Mouse (Mus musculus): ENCODE results near the gene Oas1a. TPM values are rescaled to one million over a fixed set of nuclear protein-coding genes. Genes with fewer than 3 reads are reported as not detected.
"Not testable (repeated sequence)": the region's sequence is repeated elsewhere in the genome, so short reads cannot be mapped to it uniquely, and the experiment has no call there.

The Oas1a gene
- total and polyA plus RNA-seq, 2 experiments from 2014 or later: 1.2 to 2.0 TPM

DNA sequence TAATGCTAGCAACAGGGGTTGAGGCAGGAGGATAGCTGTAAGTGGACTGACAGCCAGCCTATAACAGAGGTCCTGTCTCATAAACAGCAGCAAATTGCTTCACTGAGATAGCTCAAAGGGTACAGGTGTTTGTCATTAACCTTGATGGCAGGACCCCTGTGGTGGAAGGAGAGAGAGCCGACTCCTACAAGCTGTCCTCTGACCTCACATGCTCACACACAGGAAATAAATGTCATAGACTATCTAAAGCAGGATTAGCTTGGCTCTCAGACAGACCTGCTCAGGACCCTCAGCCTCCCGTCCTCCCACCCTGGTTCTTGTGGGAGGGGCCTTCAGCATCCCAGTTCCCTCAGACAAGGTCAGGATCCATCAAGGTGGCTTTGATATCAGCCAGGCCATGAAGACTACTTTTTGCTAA, 15.1 kb downstream of the Oas1a start:
- 67% methylated on average over 2 of the region's 2 CpGs for WGBS
- H3K4me3 ChIP-seq (ENCODE audit: low read depth, low read length): no peak overlapping the region
- H3K9ac ChIP-seq: no peak overlapping the region

DNA sequence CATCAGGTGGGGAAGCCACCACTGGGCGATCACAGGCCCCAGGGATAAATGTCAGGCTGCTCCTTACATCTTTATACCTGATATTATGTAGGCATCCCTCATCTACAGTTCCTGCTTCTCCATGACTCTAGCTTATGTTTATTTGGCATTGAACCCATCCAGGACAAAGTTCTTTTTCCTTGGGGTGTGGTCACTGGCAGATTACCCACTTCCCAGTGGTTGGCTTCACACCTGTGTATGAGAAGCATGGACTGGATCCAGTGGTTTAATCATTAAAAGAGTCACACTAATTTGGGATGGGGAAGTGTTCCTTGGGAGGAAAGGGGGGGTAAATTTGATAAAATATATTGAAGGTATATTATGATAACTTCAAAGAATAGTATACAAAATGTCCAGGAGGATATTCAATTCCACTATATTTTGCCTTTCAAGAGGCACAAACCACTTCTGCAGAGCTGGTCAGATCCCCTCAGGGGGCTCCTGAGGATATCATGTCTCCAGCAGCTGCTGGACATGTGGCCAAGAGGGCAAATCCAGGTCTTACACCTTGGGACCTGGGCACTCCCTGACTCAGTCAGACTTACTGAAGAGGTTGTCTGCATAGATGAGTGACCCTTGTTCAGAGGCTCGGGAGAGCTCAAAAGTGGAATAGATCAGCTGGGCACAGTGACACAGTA, 15.6 kb downstream of the Oas1a start:
- ATAC-seq: not testable (repeated sequence)
- 82% methylated on average over 2 of the region's 2 CpGs for WGBS

More for the DNA sequence above, 15.1 kb downstream of the Oas1a start:
- no peak overlapping the region for H3K4me2 ChIP-seq (ENCODE audit: low read depth)
- no peak overlapping the region for H3K27ac ChIP-seq (ENCODE audit: low read depth, low read length)
- ATAC-seq (no peak), DNase-seq (no peak)
- no peaks in the 10 kb centered on the region for H3K4me1 ChIP-seq (ENCODE audit: insufficient read depth)
- TF ChIP-seq CTCF (IDR thresholded peaks at IDR 0.05; ENCODE audit: low read depth): no peak
- H3K36me3 ChIP-seq (ENCODE audit: insufficient read depth): no peaks in the 10 kb centered on the region
- H3K9me3 ChIP-seq (ENCODE audit: low read length): no peaks in the 10 kb centered on the region
- H3K27me3 ChIP-seq (ENCODE audit: insufficient read depth, low read length): no peaks in the 10 kb centered on the region

DNA sequence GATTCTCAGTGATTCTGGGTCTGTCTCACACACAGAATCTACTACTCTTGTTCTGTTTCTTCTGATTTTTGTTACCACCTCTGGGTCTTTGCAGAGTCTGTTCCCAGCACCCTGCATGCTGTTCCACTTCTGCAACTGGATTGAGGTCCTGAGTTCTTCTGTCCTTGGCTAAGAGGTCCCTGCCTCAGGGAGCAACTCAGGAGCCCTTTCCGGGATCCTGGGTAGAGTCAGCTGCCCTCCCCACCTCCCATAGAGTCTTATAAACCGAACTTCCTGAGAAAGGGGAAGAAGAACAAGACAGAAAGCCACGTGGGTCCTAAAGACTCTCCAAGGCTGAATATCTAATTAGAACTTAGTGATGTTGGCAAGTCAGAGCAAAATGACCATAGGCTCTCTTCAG, 16.3 kb downstream of the Oas1a start:
- no peak for TF ChIP-seq CTCF (IDR thresholded peaks at IDR 0.05; ENCODE audit: low read depth)
- DNase-seq: no peak
- no peak overlapping the region for H3K9ac ChIP-seq
- no peaks in the 10 kb centered on the region for H3K9me3 ChIP-seq (ENCODE audit: low read length)
- no peaks in the 10 kb centered on the region for H3K27me3 ChIP-seq (ENCODE audit: insufficient read depth, low read length)
- H3K4me3 ChIP-seq (ENCODE audit: low read depth, low read length): no peak overlapping the region
- no peaks in the 10 kb centered on the region for H3K36me3 ChIP-seq (ENCODE audit: insufficient read depth)
- ATAC-seq: no peak
- 51% methylated on average over 3 of the region's 3 CpGs for WGBS
- H3K4me2 ChIP-seq (ENCODE audit: low read depth): no peak overlapping the region
- no peak overlapping the region for H3K27ac ChIP-seq (ENCODE audit: low read depth, low read length)
- no peaks in the 10 kb centered on the region for H3K4me1 ChIP-seq (ENCODE audit: insufficient read depth)

More for the DNA sequence above, 15.6 kb downstream of the Oas1a start:
- not testable (repeated sequence) for H3K4me1 ChIP-seq (ENCODE audit: insufficient read depth); H3K9me3 ChIP-seq (ENCODE audit: low read length); H3K27ac ChIP-seq (ENCODE audit: low read depth, low read length); H3K4me3 ChIP-seq (ENCODE audit: low read depth, low read length); H3K27me3 ChIP-seq (ENCODE audit: insufficient read depth, low read length); H3K36me3 ChIP-seq (ENCODE audit: insufficient read depth); H3K4me2 ChIP-seq (ENCODE audit: low read depth); DNase-seq; H3K9ac ChIP-seq

DNA sequence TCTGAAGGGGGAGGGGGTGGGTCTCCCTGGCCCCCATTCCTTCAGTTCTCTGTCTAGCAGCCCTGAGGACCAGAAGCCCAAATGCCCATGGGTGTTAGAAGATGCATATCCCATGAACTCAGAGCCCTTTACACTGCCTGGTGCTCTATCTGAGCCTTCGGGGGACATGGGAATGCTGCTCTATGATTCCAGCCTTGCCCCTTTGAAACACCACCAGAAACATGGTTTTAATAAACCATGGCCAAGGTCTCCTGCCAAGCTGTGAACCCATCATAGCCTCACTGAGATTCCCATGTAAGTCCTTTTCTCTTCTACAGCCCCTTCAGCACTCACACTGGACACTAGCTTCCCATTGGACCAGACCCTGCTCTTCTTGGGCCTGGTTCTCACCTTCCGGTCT, 17.3 kb downstream of the Oas1a start:
- 83% methylated on average over 2 of the region's 2 CpGs for WGBS
- no peaks in the 10 kb centered on the region for H3K4me1 ChIP-seq (ENCODE audit: insufficient read depth)
- no peak overlapping the region for H3K27ac ChIP-seq (ENCODE audit: low read depth, low read length)
- H3K9ac ChIP-seq: no peak overlapping the region
- no peak overlapping the region for H3K4me2 ChIP-seq (ENCODE audit: low read depth)
- no peaks in the 10 kb centered on the region for H3K27me3 ChIP-seq (ENCODE audit: insufficient read depth, low read length)
- no peak for DNase-seq
- H3K4me3 ChIP-seq (ENCODE audit: low read depth, low read length): no peak overlapping the region
- ATAC-seq: no peak
- H3K9me3 ChIP-seq (ENCODE audit: low read length): no peaks in the 10 kb centered on the region
- no peaks in the 10 kb centered on the region for H3K36me3 ChIP-seq (ENCODE audit: insufficient read depth)
- TF ChIP-seq CTCF (IDR thresholded peaks at IDR 0.05; ENCODE audit: low read depth): no peak

DNA sequence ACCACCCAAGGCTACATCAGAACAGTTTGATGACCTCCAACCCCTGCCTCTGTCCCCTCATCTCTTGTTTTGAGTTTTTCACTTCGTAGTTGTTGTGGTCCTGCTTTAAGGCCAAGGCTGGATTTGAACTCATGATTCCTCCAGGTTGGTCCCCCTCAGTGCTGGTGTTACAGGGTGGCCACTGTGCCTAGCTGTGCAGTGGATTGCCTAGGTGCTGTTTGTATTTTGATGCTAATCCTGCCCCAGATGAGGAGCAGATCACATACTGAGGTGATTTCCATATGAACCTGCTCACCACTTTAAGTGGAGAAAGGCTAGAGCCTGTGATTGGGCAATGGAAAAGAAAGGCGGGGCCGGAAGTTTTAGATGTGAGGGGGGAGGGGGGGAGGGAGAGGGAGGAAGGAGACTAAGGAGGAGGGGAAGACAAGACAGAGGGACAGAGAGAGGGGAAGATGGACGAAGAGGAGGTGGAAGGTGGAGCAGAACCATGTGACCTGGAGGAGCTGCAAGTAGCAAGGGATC, 19.0 kb downstream of the Oas1a start:
- not testable (repeated sequence) for H3K4me1 ChIP-seq (ENCODE audit: insufficient read depth); H3K9me3 ChIP-seq (ENCODE audit: low read length); H3K4me2 ChIP-seq (ENCODE audit: low read depth); ATAC-seq; H3K9ac ChIP-seq; H3K36me3 ChIP-seq (ENCODE audit: insufficient read depth); H3K27me3 ChIP-seq (ENCODE audit: insufficient read depth, low read length); H3K4me3 ChIP-seq (ENCODE audit: low read depth, low read length); DNase-seq; H3K27ac ChIP-seq (ENCODE audit: low read depth, low read length)
- 46% methylated on average over 4 of the region's 4 CpGs for WGBS

DNA sequence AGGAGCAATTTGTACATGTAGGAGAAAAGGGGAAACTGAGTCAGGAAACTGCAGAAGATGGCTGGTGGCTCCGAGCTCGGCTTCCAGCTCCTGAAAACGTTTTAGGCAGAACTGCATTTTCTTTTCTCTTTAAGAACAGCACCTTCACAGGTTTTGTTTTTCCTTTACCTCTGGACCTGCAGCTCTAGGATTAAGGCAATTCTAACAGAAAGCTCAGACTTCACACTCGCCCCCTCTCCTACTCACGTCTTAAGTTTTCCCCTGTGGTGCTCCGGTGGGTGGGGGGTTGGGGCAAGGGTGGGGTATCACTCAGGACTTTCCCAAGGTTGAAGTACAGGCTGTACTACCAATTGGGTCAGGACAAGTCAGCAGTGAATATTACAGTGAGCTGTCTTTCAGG, 19.5 kb downstream of the Oas1a start:
- no peak overlapping the region for H3K4me2 ChIP-seq (ENCODE audit: low read depth)
- no peak overlapping the region for H3K9ac ChIP-seq
- TF ChIP-seq CTCF (IDR thresholded peaks at IDR 0.05; ENCODE audit: low read depth): no peak
- ATAC-seq: no peak
- WGBS: 66% methylated on average over 6 of the region's 6 CpGs
- no peaks in the 10 kb centered on the region for H3K9me3 ChIP-seq (ENCODE audit: low read length)
- H3K27me3 ChIP-seq (ENCODE audit: insufficient read depth, low read length): no peaks in the 10 kb centered on the region
- H3K27ac ChIP-seq (ENCODE audit: low read depth, low read length): no peak overlapping the region
- DNase-seq: no peak
- H3K36me3 ChIP-seq (ENCODE audit: insufficient read depth): no peaks in the 10 kb centered on the region
- no peak overlapping the region for H3K4me3 ChIP-seq (ENCODE audit: low read depth, low read length)
- H3K4me1 ChIP-seq (ENCODE audit: insufficient read depth): no peaks in the 10 kb centered on the region

DNA sequence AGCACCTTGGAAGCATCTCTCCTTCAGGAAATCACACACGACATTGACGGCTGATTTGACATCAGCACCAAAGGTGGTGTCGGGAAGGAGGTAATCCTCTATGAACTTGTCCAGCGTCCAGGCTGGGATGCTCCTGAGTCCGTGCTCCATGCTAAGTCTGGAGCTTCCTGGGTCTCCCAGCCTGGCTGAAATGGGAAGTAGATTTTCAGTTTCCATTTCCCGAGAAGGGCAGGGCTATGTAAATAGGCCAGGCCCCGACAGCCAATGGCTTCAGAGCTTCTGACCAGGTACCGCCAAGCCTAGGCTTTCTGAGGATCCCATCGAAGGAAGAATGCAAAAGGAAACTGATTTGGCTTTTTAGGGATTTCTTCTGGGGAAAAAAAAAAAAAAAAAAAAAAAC, 19.9 kb downstream of the Oas1a start, which contains the start of gene Oas1g:
Gene Oas1g (minus strand): TSS at position 201 of the 400 bp plus-strand sequence.
- H3K4me3 ChIP-seq (ENCODE audit: low read depth, low read length); H3K9ac ChIP-seq; H3K27ac ChIP-seq (ENCODE audit: low read depth, low read length); H3K4me2 ChIP-seq (ENCODE audit: low read depth); H3K4me1 ChIP-seq (ENCODE audit: insufficient read depth); DNase-seq; H3K9me3 ChIP-seq (ENCODE audit: low read length); ATAC-seq; H3K36me3 ChIP-seq (ENCODE audit: insufficient read depth); H3K27me3 ChIP-seq (ENCODE audit: insufficient read depth, low read length): not testable (repeated sequence)
- 37% methylated on average over 6 of the region's 9 CpGs for WGBS

DNA sequence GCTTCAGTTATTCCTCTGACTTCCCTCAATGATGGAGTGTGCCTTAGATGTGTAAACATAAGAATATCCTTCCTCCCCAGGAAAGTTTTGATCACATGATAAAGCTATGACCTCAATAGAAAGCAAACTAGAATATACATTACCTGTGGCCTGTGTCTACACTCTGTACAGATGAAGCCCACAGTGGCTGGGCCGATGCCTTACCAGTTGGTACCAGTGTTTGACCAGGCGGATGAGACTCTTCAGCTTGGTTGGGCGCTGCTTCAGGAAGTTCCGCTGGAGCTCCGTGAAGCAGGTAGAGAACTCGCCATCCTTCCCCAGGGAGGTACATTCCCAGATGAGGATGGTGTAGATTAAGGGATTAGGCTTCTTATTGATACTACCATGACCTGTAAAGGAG, 25.6 kb downstream of the Oas1a start:
- not testable (repeated sequence) for H3K27me3 ChIP-seq (ENCODE audit: insufficient read depth, low read length); DNase-seq; H3K4me2 ChIP-seq (ENCODE audit: low read depth); H3K27ac ChIP-seq (ENCODE audit: low read depth, low read length); H3K4me1 ChIP-seq (ENCODE audit: insufficient read depth); ATAC-seq; H3K9ac ChIP-seq; H3K9me3 ChIP-seq (ENCODE audit: low read length); H3K36me3 ChIP-seq (ENCODE audit: insufficient read depth); H3K4me3 ChIP-seq (ENCODE audit: low read depth, low read length)
- 94% methylated on average over 6 of the region's 6 CpGs for WGBS

DNA sequence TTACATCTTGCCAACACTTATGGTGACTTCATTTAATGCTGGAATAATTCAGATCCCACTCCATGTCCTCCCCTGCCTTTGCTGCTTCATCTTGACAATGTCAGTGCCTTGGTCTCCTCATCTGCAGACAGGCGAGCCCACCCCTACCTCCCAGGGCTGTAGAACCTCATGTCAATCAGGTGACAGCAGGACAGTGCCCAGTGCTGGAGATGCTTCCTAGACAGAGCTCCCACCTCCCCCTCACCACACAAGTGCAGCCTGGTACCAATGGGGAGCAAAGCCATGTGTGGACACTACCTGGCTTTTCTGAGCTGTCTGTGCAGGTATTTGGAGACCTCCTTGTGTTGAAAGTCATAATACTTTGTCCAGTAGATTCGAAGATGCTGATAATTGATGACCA, 28.5 kb downstream of the Oas1a start:
- H3K4me2 ChIP-seq (ENCODE audit: low read depth); H3K27me3 ChIP-seq (ENCODE audit: insufficient read depth, low read length); H3K27ac ChIP-seq (ENCODE audit: low read depth, low read length); H3K9me3 ChIP-seq (ENCODE audit: low read length); H3K4me1 ChIP-seq (ENCODE audit: insufficient read depth); ATAC-seq; DNase-seq; H3K9ac ChIP-seq; H3K36me3 ChIP-seq (ENCODE audit: insufficient read depth); H3K4me3 ChIP-seq (ENCODE audit: low read depth, low read length): not testable (repeated sequence)
- 66% methylated on average over 2 of the region's 2 CpGs for WGBS

DNA sequence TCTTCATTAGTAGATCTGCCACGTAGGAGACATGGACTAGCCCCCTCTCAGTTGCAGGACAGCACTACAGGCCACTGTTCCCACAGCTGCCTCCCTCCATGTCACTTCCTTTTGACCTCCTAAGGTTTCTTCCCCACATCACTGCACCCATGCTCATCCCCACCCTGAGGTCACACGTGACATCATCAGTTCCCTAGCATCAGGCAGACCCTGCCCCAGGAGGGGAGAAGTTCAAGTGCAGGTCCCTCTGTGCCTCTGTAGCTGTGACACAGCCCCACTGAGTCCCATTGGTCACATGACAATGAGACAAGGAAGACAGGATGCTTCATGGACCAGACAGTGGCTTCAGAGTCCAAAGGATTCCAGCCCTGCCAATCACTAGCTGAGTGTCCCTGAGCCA, 29.9 kb downstream of the Oas1a start:
- H3K27ac ChIP-seq (ENCODE audit: low read depth, low read length); H3K36me3 ChIP-seq (ENCODE audit: insufficient read depth); H3K4me1 ChIP-seq (ENCODE audit: insufficient read depth); H3K9ac ChIP-seq; H3K9me3 ChIP-seq (ENCODE audit: low read length); ATAC-seq; H3K4me2 ChIP-seq (ENCODE audit: low read depth); DNase-seq; H3K27me3 ChIP-seq (ENCODE audit: insufficient read depth, low read length); H3K4me3 ChIP-seq (ENCODE audit: low read depth, low read length): not testable (repeated sequence)
- 82% methylated on average over 2 of the region's 2 CpGs for WGBS

Measured in forebrain, postnatal 0 days (tissue).